Mouse (Mus musculus) CH12.LX (cell line): ENCODE data around the gene Olfr194.
"Not testable (repeated sequence)": the region's sequence is repeated elsewhere in the genome, so short reads cannot be mapped to it uniquely, and the experiment has no call there.

Experiments
- CHD2 ChIP-seq: IDR thresholded peaks from 2 replicates; pipeline ENCODE4 v1.6.1; 2011; ENCODE audit warnings: low read length, improper control_type of control experiment
- CTCF ChIP-seq, 2 experiments: IDR thresholded peaks in 1 of 2; conservative IDR thresholded peaks in 1 of 2; 2 replicates each; pipeline ENCODE4 v1.5.1; 2011 to 2012; ENCODE audit warnings: low read depth in 2 of 2, low read length in 2 of 2, improper control_type of control experiment in 1 of 2, inconsistent platforms in 1 of 2, mild to moderate bottlenecking in 1 of 2, moderate library complexity in 1 of 2
- EP300 ChIP-seq: IDR thresholded peaks from 2 replicates; pipeline ENCODE4 v1.6.1; 2011; ENCODE audit warnings: low read length, improper control_type of control experiment
- GABPA ChIP-seq: IDR thresholded peaks from 2 replicates; pipeline ENCODE4 v1.6.1; 2012; ENCODE audit warnings: low read depth, low read length, improper control_type of control experiment, inconsistent platforms; ENCODE audit not compliant: insufficient replicate concordance
- IRF4 ChIP-seq: IDR thresholded peaks from 2 replicates; pipeline ENCODE4 v1.6.1; 2014; ENCODE audit warnings: low read depth, mild to moderate bottlenecking, inconsistent platforms, low read length, improper control_type of control experiment
- MAFK ChIP-seq: IDR thresholded peaks from 2 replicates; pipeline ENCODE4 v1.6.1; 2011; ENCODE audit warnings: low read length, improper control_type of control experiment; ENCODE audit not compliant: insufficient replicate concordance
- MAX ChIP-seq: IDR thresholded peaks from 2 replicates; pipeline ENCODE4 v1.6.1; 2011; ENCODE audit warnings: low read length, improper control_type of control experiment
- MYC ChIP-seq: IDR thresholded peaks from 2 replicates; pipeline ENCODE4 v1.6.1; 2011; ENCODE audit warnings: low read depth, mild to moderate bottlenecking, improper control_type of control experiment, low read length
- POLR2A ChIP-seq: IDR thresholded peaks from 2 replicates; pipeline ENCODE4 v1.6.1; 2011; ENCODE audit warnings: low read depth, mild to moderate bottlenecking, improper control_type of control experiment, low read length
- UBTF ChIP-seq: IDR thresholded peaks from 2 replicates; pipeline ENCODE4 v1.6.1; 2012; ENCODE audit warnings: low read depth, mild to moderate bottlenecking, inconsistent platforms, low read length, improper control_type of control experiment, moderate library complexity
- ZKSCAN1 ChIP-seq: IDR thresholded peaks from 2 replicates; pipeline ENCODE4 v1.6.1; 2012; ENCODE audit warnings: low read depth, inconsistent platforms, low read length, improper control_type of control experiment, borderline replicate concordance
- ZNF384 ChIP-seq: IDR thresholded peaks from 2 replicates; pipeline ENCODE4 v1.6.1; 2012; ENCODE audit warnings: low read depth, low read length, improper control_type of control experiment, inconsistent platforms

GRCm38 (mm10) chr16:59081113-59081512, 39.8 kb downstream of the Olfr194 start:
- TF ChIP-seq POLR2A; IRF4; EP300; MYC; CTCF (conservative IDR thresholded peaks at IDR 0.05 in 1 of 2, IDR thresholded peaks at IDR 0.05 in 1 of 2; ENCODE audit: low read depth in 2 of 2, low read length in 2 of 2); MAFK; GABPA; ZNF384; ZKSCAN1; UBTF; MAX; CHD2: not testable (repeated sequence)
